12 mouse cellular contexts compared by ENCODE assay signal in genomic region chr13:94398568-94399374, GRCm38 (mm10). TPM values are rescaled to one million over a fixed set of nuclear protein-coding genes. Genes with fewer than 3 reads are reported as not detected.
DNase-seq lines count a peak whose midpoint lies in the region; ATAC-seq and TF ChIP-seq lines count a peak whose summit lies in the region.
"Had no signal": no experiment of that assay in that cellular context is flagged by ENCODE, and none has a peak within 500 bp of the region (broad histone marks: within the 10 kb centered on the region; RNA-seq: fewer than 3 reads in every experiment).

No protein-coding gene starts in this region.

- H3K9me3 ChIP-seq in heart, embryonic 11.5 days (replicated peaks; ENCODE audit: control insufficient read depth, low read length): no peaks in the 10 kb centered on the region
- H3K9me3 ChIP-seq in lung, postnatal 0 days (ENCODE audit: low read length): no peaks in the 10 kb centered on the region
- H3K9me3 ChIP-seq: embryonic facial prominence, embryonic 12.5 days; midbrain, embryonic 12.5 days had no signal

- TF ChIP-seq EP300 in lung, postnatal 0 days (IDR thresholded peaks at IDR 0.05): no peak

- peak; percentile 47 for DNase-seq in adrenal gland, adult 2 months
- DNase-seq in adrenal gland, postnatal 4 days (ENCODE audit: low spot score in 2 of 2): no peak
- DNase-seq in heart, adult 8-10 months (ENCODE audit: low spot score): peak; percentile 59
- DNase-seq in lung, postnatal 0 days (ENCODE audit: low spot score): peak; percentile 62
- no peak for DNase-seq in lung, postnatal 4 days
- DNase-seq in urinary bladder, postnatal 10 days (ENCODE audit: low spot score): no peak
- DNase-seq: cerebellum, postnatal 14 days; lung, adult 2 months had no signal

- H3K36me3 ChIP-seq in heart, embryonic 11.5 days (ENCODE audit: control insufficient read depth, insufficient read depth, low read length): peaks cover 8% of the 10 kb centered on the region; the same call in 1 of the 2 replicates
- H3K36me3 ChIP-seq in lung, postnatal 0 days (ENCODE audit: insufficient read depth, low read length): peaks cover 10% of the 10 kb centered on the region; the same call in 1 of the 2 replicates

- TF ChIP-seq CTCF in lung, postnatal 0 days (IDR thresholded peaks at IDR 0.05): no peak
- TF ChIP-seq CTCF in olfactory bulb, adult 2 months (IDR thresholded peaks at IDR 0.05; ENCODE audit: insufficient read depth, low read depth, low read length): no peak

- no peak overlapping the region for H3K4me2 ChIP-seq in heart, embryonic 11.5 days
- no peak overlapping the region for H3K4me2 ChIP-seq in lung, postnatal 0 days (replicated peaks; ENCODE audit: low read depth, low read length)
- H3K4me2 ChIP-seq: embryonic facial prominence, embryonic 12.5 days; midbrain, embryonic 12.5 days had no signal

- WGBS in heart, embryonic 11.5 days (ENCODE audit: insufficient replicate concordance): 89% methylated on average over 12 of the region's 12 CpGs
- WGBS in lung, postnatal 0 days: 76% methylated on average over 12 of the region's 12 CpGs
- WGBS in olfactory bulb, adult 2 months: 38% methylated on average over 12 of the region's 12 CpGs

- no peak for ATAC-seq in heart, embryonic 11.5 days (replicated peaks; ENCODE audit: insufficient number of reproducible peaks, low FRiP score, low TSS enrichment)
- peak; percentile 41 for ATAC-seq in lung, postnatal 0 days

- H3K27me3 ChIP-seq in heart, embryonic 11.5 days (ENCODE audit: control insufficient read depth, insufficient read depth, low read length): no peaks in the 10 kb centered on the region
- H3K27me3 ChIP-seq in lung, postnatal 0 days (replicated peaks; ENCODE audit: insufficient read depth, low read length): no peaks in the 10 kb centered on the region
- H3K27me3 ChIP-seq: embryonic facial prominence, embryonic 12.5 days; midbrain, embryonic 12.5 days had no signal

- H3K4me3 ChIP-seq in heart, embryonic 11.5 days (ENCODE audit: low read depth, low read length): no peak overlapping the region
- H3K4me3 ChIP-seq in lung, postnatal 0 days (ENCODE audit: low read depth, low read length): no peak overlapping the region
- no peak overlapping the region for H3K4me3 ChIP-seq in olfactory bulb, adult 2 months (ENCODE audit: insufficient read depth, low read depth, low read length)
- H3K4me3 ChIP-seq: embryonic facial prominence, embryonic 12.5 days; midbrain, embryonic 12.5 days had no signal

- no peak overlapping the region for H3K9ac ChIP-seq in heart, embryonic 11.5 days (ENCODE audit: low read depth, low read length)
- H3K9ac ChIP-seq in lung, postnatal 0 days (replicated peaks; ENCODE audit: low read depth): no peak overlapping the region
- H3K9ac ChIP-seq: embryonic facial prominence, embryonic 12.5 days; midbrain, embryonic 12.5 days had no signal

- no peak overlapping the region for H3K27ac ChIP-seq in heart, embryonic 11.5 days (ENCODE audit: low read depth, low read length)
- no peak overlapping the region for H3K27ac ChIP-seq in lung, postnatal 0 days (ENCODE audit: low read length)
- H3K27ac ChIP-seq in olfactory bulb, adult 2 months (ENCODE audit: insufficient read depth, low read depth, low read length): peak overlapping the region; percentile 77
- H3K27ac ChIP-seq: embryonic facial prominence, embryonic 12.5 days; midbrain, embryonic 12.5 days had no signal

- H3K4me1 ChIP-seq in heart, embryonic 11.5 days (ENCODE audit: control insufficient read depth, insufficient read depth, low read length): no peaks in the 10 kb centered on the region
- 0 out of 2 replicates have a peak, but pooled peaks cover 3% of the 10 kb centered on the region for H3K4me1 ChIP-seq in lung, postnatal 0 days (ENCODE audit: insufficient read depth, low read depth, low read length)
- peaks cover 13% of the 10 kb centered on the region for H3K4me1 ChIP-seq in olfactory bulb, adult 2 months (ENCODE audit: control insufficient read depth, insufficient read depth, low read length)
- H3K4me1 ChIP-seq: embryonic facial prominence, embryonic 12.5 days; midbrain, embryonic 12.5 days had no signal

- no peak for TF ChIP-seq POLR2A in olfactory bulb, adult 2 months (IDR thresholded peaks at IDR 0.05; ENCODE audit: insufficient read depth, low read depth, low read length)

RNA-seq across cellular contexts. Expression of gene Ap3b1, which starts 40.0 kb away (rescaled TPM):
- total RNA-seq in adrenal gland, adult 2 months (2021): 10 to 100 TPM; 40.5 to 55.6 TPM
- polyA plus RNA-seq in adrenal gland, adult 2 months (2012; rRNA removed): 8.7 and 11.5 TPM in 2 replicates
- 10 to 100 TPM; 48.1 to 53.5 TPM for total RNA-seq in adrenal gland, postnatal 4 days (2021)
- 10 to 100 TPM; 24.8 to 30.2 (median 27.5) TPM for total RNA-seq in heart, adult 8-10 months (2022)
- 35.1 and 42.1 TPM in 2 replicates for polyA plus RNA-seq in heart, embryonic 11.5 days (2014; fragmentation: Nextera tagmentation; extraction: Ambion mirVana)
- polyA plus RNA-seq in lung, postnatal 0 days (2015; fragmentation: Nextera tagmentation; extraction: Ambion mirVana): 26.1 and 33.4 TPM in 2 replicates
- not detected in 2 replicates for polyA plus RNA-seq in olfactory bulb, adult 2 months (2012; ENCODE audit: insufficient read depth, insufficient read length, low replicate concordance, missing spikeins)

Comparison
In these comparisons a context has a peak if more than half of its experiments do, and no peak if none do; other contexts are left out.
1. DNase-seq: peak in adrenal gland, adult 2 months (single experiment), heart, adult 8-10 months (single experiment) and lung, postnatal 0 days (single experiment); none in adrenal gland, postnatal 4 days (0 of 2), lung, postnatal 4 days (0 of 2) and urinary bladder, postnatal 10 days (single experiment).